Comparison of ENCODE assay signal across 24 mouse cellular contexts in genomic region chr1:184576527-184576926, GRCm38 (mm10).
DNase-seq lines count a peak whose midpoint lies in the region; ATAC-seq and TF ChIP-seq lines count a peak whose summit lies in the region.
"Had no signal": no experiment of that assay in that cellular context is flagged by ENCODE, and none has a peak within 500 bp of the region (broad histone marks: within the 10 kb centered on the region; RNA-seq: fewer than 3 reads in every experiment).

No protein-coding gene starts in this region.

- no peak for TF ChIP-seq CTCF in C2C12 (IDR thresholded peaks at IDR 0.05; ENCODE audit: control insufficient read depth, insufficient read depth, insufficient read length)

- TF ChIP-seq POLR2A in myocyte (IDR thresholded peaks at IDR 0.05; ENCODE audit: insufficient read length, low read depth) = no peak

- peak overlapping the region; percentile 37 for H3K4me2 ChIP-seq in myocyte (ENCODE audit: low read depth)

- H3K79me2 ChIP-seq in C2C12 (ENCODE audit: control insufficient read depth, insufficient read depth) = no peaks in the 10 kb centered on the region
- no peaks in the 10 kb centered on the region for H3K79me2 ChIP-seq in myocyte (ENCODE audit: control insufficient read depth, insufficient read depth)

- no peaks in the 10 kb centered on the region for H3K79me3 ChIP-seq in C2C12 (ENCODE audit: low read depth)

- H3K36me3 ChIP-seq in C2C12 (ENCODE audit: control insufficient read depth, insufficient read depth) (no peaks in the 10 kb centered on the region), myocyte (ENCODE audit: control insufficient read depth, insufficient read depth) (no peaks in the 10 kb centered on the region)
- H3K36me3 ChIP-seq: G1E had no signal

- ATAC-seq in granulocyte monocyte progenitor cell, adult 5-6 weeks (replicated peaks; ENCODE audit: poor library complexity, severe bottlenecking) = no peak
- ATAC-seq: activated CD4-positive, CD25-positive, alpha-beta regulatory T cell, adult 4 months; CD4-positive, CD25-positive, alpha-beta regulatory T cell, adult 4 months; Patski had no signal

- H3ac ChIP-seq in C2C12 (ENCODE audit: control insufficient read depth, insufficient read length, low read depth) (no peak overlapping the region), myocyte (ENCODE audit: control insufficient read depth, insufficient read length) (no peak overlapping the region)

- DNase-seq in heart, adult 11 months = peak; percentile 62
- DNase-seq in heart, adult 9 months (ENCODE audit: low spot score in 2 of 2) = no peak
- peak; percentile 47 for DNase-seq in 416B (ENCODE audit: low read depth)
- no peak for DNase-seq in heart, postnatal 4 days
- no peak for DNase-seq in kidney, adult 11 months
- DNase-seq: adrenal gland, adult 2 months; adrenal gland, adult 8-10 months; adrenal gland, postnatal 10 days; adrenal gland, postnatal 14 days; adrenal gland, postnatal 25 days; adrenal gland, postnatal 36 days; B cell, adult 2 months; cerebellum, adult 11 months; cerebellum, adult 11-12 months; cerebellum, adult 18-20 months; cerebellum, adult 2 months had no signal

- no peak overlapping the region for H3K4me3 ChIP-seq in C2C12 (ENCODE audit: insufficient read depth, poor library complexity, severe bottlenecking)
- no peak overlapping the region for H3K4me3 ChIP-seq in myocyte

- no peaks in the 10 kb centered on the region for H3K27me3 ChIP-seq in C2C12 (ENCODE audit: control insufficient read depth, insufficient read depth, insufficient read length)
- no peaks in the 10 kb centered on the region for H3K27me3 ChIP-seq in myocyte (ENCODE audit: control insufficient read depth, insufficient read depth, insufficient read length)
- H3K27me3 ChIP-seq: CH12.LX had no signal

TF ChIP-seq in C2C12, 6 proteins besides CTCF, POLR2A, EP300 and RAD21:
- TF ChIP-seq CEBPB (IDR thresholded peaks at IDR 0.05; ENCODE audit: low read depth) (no peak), FOSL1 (IDR thresholded peaks at IDR 0.05; ENCODE audit: insufficient read depth, low read length, poor library complexity, severe bottlenecking) (peak; percentile 22), USF1 (IDR thresholded peaks at IDR 0.05; ENCODE audit: low read depth) (no peak), MYOG (IDR thresholded peaks at IDR 0.05; ENCODE audit: control insufficient read depth, extremely low read depth, insufficient read length) (no peak), MAX (IDR thresholded peaks at IDR 0.05) (no peak), MYOD1 (IDR thresholded peaks at IDR 0.05; ENCODE audit: control insufficient read depth, insufficient read length, low read depth) (peak; percentile 100)

TF ChIP-seq in myocyte, 11 proteins besides CTCF, POLR2A, EP300 and RAD21:
- TF ChIP-seq USF1 (IDR thresholded peaks at IDR 0.05; ENCODE audit: low read depth) = no peak
- TF ChIP-seq MYOD1 (IDR thresholded peaks at IDR 0.05; ENCODE audit: control insufficient read depth in 1 of 3, insufficient read length in 2 of 3, low read depth in 2 of 3) = peak; percentile 78 to 98 (median 95)
- TF ChIP-seq REST (IDR thresholded peaks at IDR 0.05; ENCODE audit: insufficient read depth, insufficient read length) = no peak
- peak; percentile 64 for TF ChIP-seq TCF12 (IDR thresholded peaks at IDR 0.05; ENCODE audit: insufficient read depth, poor library complexity, severe bottlenecking)
- 0 out of 2 replicates have a peak, but pooled peaks have one; percentile 14 for TF ChIP-seq CEBPB (IDR thresholded peaks at IDR 0.05; ENCODE audit: insufficient read depth, poor library complexity, severe bottlenecking)
TF ChIP-seq in myocyte: peak in this region for 3.

Comparison
In these comparisons a context has a peak if more than half of its experiments do, and no peak if none do; other contexts are left out.
1. DNase-seq: peak in heart, adult 11 months (single experiment) and 416B (single experiment); none in heart, adult 9 months (0 of 2), heart, postnatal 4 days (single experiment) and kidney, adult 11 months (single experiment).